Mouse (Mus musculus): ENCODE measurements around the gene Myo15b. TPM values are rescaled to one million over a fixed set of nuclear protein-coding genes. Genes with fewer than 3 reads are reported as not detected.
A peak's percentile ranks its signal among the peaks of the same experiment; 100 is the strongest.

Gene Myo15b
- polyA plus RNA-seq (2016; fragmentation: Nextera tagmentation; extraction: Ambion mirVana) = 0.05 and 0.18 TPM in 2 replicates

- H3K4me3 ChIP-seq = peak within 1 kb of the TSS; percentile 50
- peak; percentile 48 for DNase-seq (ENCODE audit: low spot score)
- H3K27ac ChIP-seq = peak within 1 kb of the TSS; percentile 67; the same call in 1 of the 2 replicates
- H3K27me3 ChIP-seq (ENCODE audit: low read depth, poor library complexity, severe bottlenecking) = peaks cover 71% of the 10 kb centered on the region
- peaks cover 8% of the 10 kb centered on the region; the same call in 1 of the 2 replicates for H3K36me3 ChIP-seq
- no peaks in the 10 kb centered on the region for H3K9me3 ChIP-seq (replicated peaks)
- H3K4me1 ChIP-seq = peaks cover 27% of the 10 kb centered on the region
- WGBS = 9% methylated on average over 27 of the region's 27 CpGs
Observed at GRCm38 (mm10) chr11:115858354-115858753, at the start of gene Myo15b. TSS of gene Myo15b (plus strand) at chr11:115858406.

DNA sequence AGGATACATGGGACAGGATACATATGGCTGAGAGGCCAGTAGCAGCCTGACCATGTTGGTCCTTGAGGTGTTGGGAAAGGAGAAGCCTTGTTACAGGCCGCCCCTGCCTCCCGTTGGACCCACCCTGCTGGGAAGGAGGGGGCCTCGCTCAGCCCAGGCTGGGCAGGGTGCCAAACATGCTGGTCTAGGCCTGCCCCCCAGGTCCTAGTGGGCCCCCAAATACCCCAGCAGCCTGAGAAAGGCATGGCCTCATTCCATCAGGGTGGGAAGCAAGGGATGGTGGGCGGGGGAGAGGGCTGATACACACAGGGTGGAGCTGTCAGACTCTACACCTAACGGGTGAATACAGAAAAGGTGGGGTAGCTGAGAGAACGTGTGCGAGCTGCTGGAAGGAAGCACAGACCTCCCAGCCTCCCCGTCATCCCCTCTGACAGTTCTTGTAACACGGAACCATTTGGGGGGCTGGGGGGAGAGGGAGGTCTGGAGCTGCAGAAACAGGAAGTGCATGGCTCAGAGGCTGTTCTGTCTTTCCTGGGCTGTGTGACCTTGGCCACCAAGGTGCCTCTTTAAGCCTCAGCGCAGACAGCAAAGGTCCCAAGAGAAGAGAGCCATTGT is 49.4 kb upstream of the Myo15b start:
- Histone ChIP-seq H3K36me3 (peaks cover 82% of the 10 kb centered on the region), H3K27ac (peak overlapping the region; percentile 47), H3K9me3 (replicated peaks) (no peaks in the 10 kb centered on the region), H3K4me1 (peaks cover 57% of the 10 kb centered on the region), H3K4me3 (no peak overlapping the region), H3K27me3 (ENCODE audit: low read depth, poor library complexity, severe bottlenecking) (no peaks in the 10 kb centered on the region)
- DNase-seq (ENCODE audit: low spot score) = no peak
- WGBS = 60% methylated on average over 10 of the region's 10 CpGs

DNA sequence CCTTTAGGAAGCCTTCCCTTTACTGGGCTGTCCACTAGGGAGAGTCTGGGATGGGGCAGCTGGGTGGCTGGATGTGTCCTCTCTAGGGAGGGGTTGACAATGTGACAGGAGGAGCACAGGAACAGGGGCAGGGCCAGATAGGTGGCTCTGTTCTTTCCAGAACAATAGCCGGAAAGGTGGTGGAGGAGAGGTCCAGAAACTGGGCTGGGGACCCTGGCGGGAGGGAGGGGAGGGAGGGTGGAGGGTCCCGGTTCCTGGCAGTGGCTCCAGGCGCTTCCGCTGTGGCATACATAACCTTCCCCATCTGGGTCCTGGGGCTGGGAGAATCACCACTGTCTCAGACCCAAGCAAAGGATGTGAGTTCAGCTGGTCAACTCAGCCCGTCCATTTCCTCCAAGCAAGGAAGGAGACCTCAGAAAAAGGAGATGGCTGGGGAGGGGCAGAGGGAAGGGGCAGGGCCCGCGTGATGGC is 48.9 kb upstream of the Myo15b start:
- Histone ChIP-seq H3K9me3 (replicated peaks) (no peaks in the 10 kb centered on the region), H3K27me3 (ENCODE audit: low read depth, poor library complexity, severe bottlenecking) (no peaks in the 10 kb centered on the region), H3K4me3 (no peak overlapping the region), H3K4me1 (peaks cover 62% of the 10 kb centered on the region), H3K27ac (peak overlapping the region; percentile 47), H3K36me3 (peaks cover 77% of the 10 kb centered on the region)
- DNase-seq (ENCODE audit: low spot score) = no peak
- 68% methylated on average over 8 of the region's 8 CpGs for WGBS

DNA sequence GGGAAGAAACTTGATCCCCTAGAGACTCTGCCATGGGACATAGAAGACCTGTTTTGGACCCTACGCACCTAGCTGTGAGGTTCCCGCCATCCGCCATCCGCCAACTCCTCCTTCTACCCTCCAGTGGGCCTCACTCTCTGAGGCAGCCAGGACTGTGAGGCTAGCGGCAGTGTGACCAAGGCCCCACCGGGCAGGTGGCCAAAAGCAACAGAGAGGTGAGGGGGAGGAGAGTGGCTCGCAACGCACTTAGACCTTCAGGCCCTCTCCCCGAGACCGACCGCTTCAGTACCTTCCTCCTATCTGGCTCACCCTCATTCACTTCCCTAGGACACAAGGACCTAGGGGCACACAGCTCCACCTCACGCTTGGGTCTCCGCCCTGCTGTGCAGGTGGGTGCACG is 47.8 kb upstream of the Myo15b start:
- DNase-seq (ENCODE audit: low spot score) = no peak
- Histone ChIP-seq H3K27me3 (ENCODE audit: low read depth, poor library complexity, severe bottlenecking) (no peaks in the 10 kb centered on the region), H3K27ac (no peak overlapping the region), H3K4me1 (peaks cover 70% of the 10 kb centered on the region), H3K9me3 (replicated peaks) (no peaks in the 10 kb centered on the region), H3K36me3 (peaks cover 67% of the 10 kb centered on the region), H3K4me3 (no peak overlapping the region)
- WGBS = 93% methylated on average over 14 of the region's 14 CpGs

DNA sequence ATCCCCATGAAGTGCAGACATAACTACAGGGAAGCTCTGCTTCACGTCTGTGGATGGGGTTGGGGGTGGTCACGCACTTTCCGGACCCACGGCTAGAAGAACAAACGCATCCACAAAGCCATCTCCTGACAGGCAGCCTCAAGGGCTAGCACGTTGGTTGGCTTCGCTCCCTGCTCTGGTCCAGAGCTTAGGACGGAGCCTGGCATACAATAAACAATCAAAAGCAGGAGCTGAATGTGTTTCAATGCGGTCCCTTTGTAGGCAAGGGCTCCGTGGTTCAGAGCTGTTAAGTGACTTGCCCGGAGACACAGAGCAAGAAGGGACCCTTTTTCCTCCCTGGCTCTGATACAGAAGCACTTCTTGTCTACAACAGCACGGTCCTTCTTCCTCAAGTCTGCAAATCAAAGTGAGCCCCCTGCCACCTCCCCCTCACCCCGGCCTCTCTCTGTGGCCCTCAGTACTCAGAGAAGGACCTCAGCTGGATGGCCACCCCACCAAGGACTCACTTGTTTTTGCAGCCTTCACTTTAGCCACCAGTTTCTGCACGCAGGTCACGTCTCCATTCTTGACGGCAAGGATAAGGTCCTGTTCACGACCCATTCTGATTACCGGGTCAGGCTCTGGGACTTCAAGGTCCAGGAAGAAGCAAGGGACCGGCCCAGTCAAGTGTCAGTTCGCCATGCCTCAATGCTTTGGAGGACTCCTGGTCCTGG is 46.7 kb upstream of the Myo15b start:
- no peak for DNase-seq (ENCODE audit: low spot score)
- Histone ChIP-seq H3K4me1 (peaks cover 78% of the 10 kb centered on the region), H3K9me3 (replicated peaks) (no peaks in the 10 kb centered on the region), H3K27me3 (ENCODE audit: low read depth, poor library complexity, severe bottlenecking) (no peaks in the 10 kb centered on the region), H3K4me3 (peak overlapping the region; percentile 87), H3K27ac (no peak overlapping the region), H3K36me3 (peaks cover 60% of the 10 kb centered on the region)
- WGBS = 87% methylated on average over 20 of the region's 20 CpGs

GRCm38 (mm10) chr11:115812095-115812494 is 46.1 kb upstream of the Myo15b start:
- Histone ChIP-seq H3K27ac (peak overlapping the region; percentile 87; the same call in 1 of the 2 replicates), H3K27me3 (ENCODE audit: low read depth, poor library complexity, severe bottlenecking) (no peaks in the 10 kb centered on the region), H3K36me3 (peaks cover 60% of the 10 kb centered on the region), H3K9me3 (replicated peaks) (no peaks in the 10 kb centered on the region), H3K4me1 (peaks cover 78% of the 10 kb centered on the region), H3K4me3 (peak overlapping the region; percentile 87)
- no peak for DNase-seq (ENCODE audit: low spot score)
- WGBS = 58% methylated on average over 7 of the region's 7 CpGs

GRCm38 (mm10) chr11:115812533-115813420 is 45.4 kb upstream of the Myo15b start:
- Histone ChIP-seq H3K27ac (peak overlapping the region; percentile 87), H3K4me1 (peaks cover 74% of the 10 kb centered on the region), H3K27me3 (ENCODE audit: low read depth, poor library complexity, severe bottlenecking) (no peaks in the 10 kb centered on the region), H3K4me3 (peak overlapping the region; percentile 87), H3K9me3 (replicated peaks) (no peaks in the 10 kb centered on the region), H3K36me3 (peaks cover 60% of the 10 kb centered on the region)
- WGBS = 4% methylated on average over 28 of the region's 28 CpGs
- DNase-seq (ENCODE audit: low spot score) = peak; percentile 74

DNA sequence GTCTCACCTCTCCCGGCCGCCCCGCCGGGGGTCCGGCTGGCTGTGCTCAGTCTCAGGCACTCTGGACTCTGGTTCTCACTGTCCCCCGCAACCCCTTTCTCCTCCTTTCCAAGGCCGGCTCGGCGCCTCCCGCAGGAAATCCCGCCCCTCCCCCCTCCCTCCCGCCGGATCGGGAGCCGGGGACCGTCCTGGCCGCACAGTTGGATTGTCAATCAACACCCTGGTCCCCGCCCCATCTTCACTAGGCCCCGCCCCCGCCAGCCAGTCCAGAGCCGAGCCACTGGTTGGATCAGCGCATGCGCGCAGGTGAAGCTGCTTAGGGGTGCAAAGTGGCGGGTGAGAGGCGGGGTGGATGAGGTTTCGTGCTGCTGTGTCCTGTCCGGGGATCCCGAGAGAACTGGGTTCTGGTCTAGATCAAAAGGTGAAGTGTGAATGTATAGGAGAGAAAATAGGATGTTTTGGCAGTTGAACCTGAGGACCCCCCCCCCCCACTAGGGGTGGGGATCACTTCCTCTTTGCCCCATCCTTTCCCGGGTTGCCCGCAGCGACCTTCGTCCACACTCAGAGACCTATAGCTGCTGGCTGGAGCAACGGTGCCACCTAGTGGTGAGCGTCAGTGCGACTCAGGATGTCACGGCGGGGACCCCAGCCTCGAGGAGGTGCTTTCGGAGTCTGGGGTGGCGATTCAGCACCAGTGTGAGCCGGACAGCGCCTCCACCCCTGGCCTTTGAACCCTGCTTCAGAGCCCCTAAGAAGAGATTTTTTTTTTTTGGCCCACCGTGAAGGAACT is 44.5 kb upstream of the Myo15b start, which contains the start of gene Caskin2:
TSS of gene Caskin2 (minus strand) at position 133 of the 790 bp plus-strand sequence.
- Histone ChIP-seq H3K4me3 (peak within 1 kb of the TSS; percentile 87), H3K9me3 (replicated peaks) (no peaks in the 10 kb centered on the region), H3K27ac (peak within 1 kb of the TSS; percentile 87), H3K4me1 (peaks cover 65% of the 10 kb centered on the region), H3K36me3 (peaks cover 59% of the 10 kb centered on the region), H3K27me3 (ENCODE audit: low read depth, poor library complexity, severe bottlenecking) (no peaks in the 10 kb centered on the region)
- DNase-seq (ENCODE audit: low spot score) = peak; percentile 99
- under 1% methylated on average over 43 of the region's 44 CpGs for WGBS

- peaks cover 59% of the 10 kb centered on the region for H3K36me3 ChIP-seq
- H3K4me3 ChIP-seq = peak within 1 kb of the TSS; percentile 87
- H3K4me1 ChIP-seq = peaks cover 53% of the 10 kb centered on the region
- peak; percentile 95 for DNase-seq (ENCODE audit: low spot score)
- WGBS = 2% methylated on average over 84 of the region's 84 CpGs
- H3K27ac ChIP-seq = peak within 1 kb of the TSS; percentile 87
- H3K9me3 ChIP-seq (replicated peaks) = no peaks in the 10 kb centered on the region
- no peaks in the 10 kb centered on the region for H3K27me3 ChIP-seq (ENCODE audit: low read depth, poor library complexity, severe bottlenecking)
Observed at GRCm38 (mm10) chr11:115814605-115815450, 43.4 kb upstream of the Myo15b start, which contains the start of gene Tsen54. TSS of gene Tsen54 (plus strand) at chr11:115814724.

- H3K27me3 ChIP-seq (ENCODE audit: low read depth, poor library complexity, severe bottlenecking) = 0 out of 2 replicates have a peak, but pooled peaks cover 1% of the 10 kb centered on the region
- no peak overlapping the region for H3K27ac ChIP-seq
- H3K4me3 ChIP-seq = no peak overlapping the region
- H3K36me3 ChIP-seq = peaks cover 60% of the 10 kb centered on the region
- WGBS = 92% methylated on average over 5 of the region's 5 CpGs
- H3K9me3 ChIP-seq (replicated peaks) = no peaks in the 10 kb centered on the region
- peaks cover 30% of the 10 kb centered on the region for H3K4me1 ChIP-seq
- no peak for DNase-seq (ENCODE audit: low spot score)
Observed at GRCm38 (mm10) chr11:115817331-115817730, 40.9 kb upstream of the Myo15b start.

DNA sequence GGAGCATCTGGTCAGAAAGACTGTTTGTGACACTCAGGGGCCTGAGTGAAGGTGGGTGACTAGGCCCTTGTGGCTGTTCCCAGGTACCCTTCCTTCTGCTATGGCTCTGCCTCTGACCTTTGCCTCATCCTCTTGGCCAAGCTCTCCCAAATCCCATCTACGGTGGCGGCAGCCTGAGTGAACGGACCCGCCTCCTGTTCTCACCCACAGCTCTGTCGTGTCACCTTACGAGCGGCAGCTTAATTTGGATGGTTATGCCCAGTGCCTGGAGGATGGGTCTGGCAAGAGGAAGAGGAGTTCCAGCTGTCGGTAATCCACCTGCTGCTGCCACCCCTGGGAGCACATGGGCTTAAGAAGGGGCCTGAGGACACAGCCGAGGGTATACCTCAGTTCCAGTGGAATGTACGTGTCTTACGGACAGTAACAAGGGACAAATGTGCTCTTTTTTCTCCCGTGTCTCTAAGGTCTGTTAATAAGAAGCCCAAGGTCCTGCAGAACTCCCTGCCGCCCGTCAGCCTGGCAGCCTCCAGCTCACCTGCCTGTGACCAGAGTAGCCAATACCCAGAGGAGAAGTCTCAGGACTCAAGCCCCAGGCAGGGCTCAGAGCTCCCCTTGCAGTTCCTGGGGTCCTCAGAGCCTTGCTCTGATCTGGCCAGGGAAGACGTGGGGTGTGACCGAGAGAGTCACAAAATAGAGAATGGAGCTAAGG is 38.1 kb upstream of the Myo15b start:
- 88% methylated on average over 16 of the region's 16 CpGs for WGBS
- Histone ChIP-seq H3K4me1 (peaks cover 29% of the 10 kb centered on the region), H3K9me3 (replicated peaks) (no peaks in the 10 kb centered on the region), H3K27ac (no peak overlapping the region), H3K36me3 (peaks cover 67% of the 10 kb centered on the region), H3K4me3 (no peak overlapping the region), H3K27me3 (ENCODE audit: low read depth, poor library complexity, severe bottlenecking) (peaks cover 18% of the 10 kb centered on the region)
- DNase-seq (ENCODE audit: low spot score) = no peak

All from limb, embryonic 10.5 days (tissue).